Mouse (Mus musculus): ENCODE measurements at regions not wholly inside any gene's neighbourhood (a gene's known extent, or its start where the extent isn't known, plus 50 kb on each side); places are given as distances from the start of the nearest gene placed in this dataset.

DNA sequence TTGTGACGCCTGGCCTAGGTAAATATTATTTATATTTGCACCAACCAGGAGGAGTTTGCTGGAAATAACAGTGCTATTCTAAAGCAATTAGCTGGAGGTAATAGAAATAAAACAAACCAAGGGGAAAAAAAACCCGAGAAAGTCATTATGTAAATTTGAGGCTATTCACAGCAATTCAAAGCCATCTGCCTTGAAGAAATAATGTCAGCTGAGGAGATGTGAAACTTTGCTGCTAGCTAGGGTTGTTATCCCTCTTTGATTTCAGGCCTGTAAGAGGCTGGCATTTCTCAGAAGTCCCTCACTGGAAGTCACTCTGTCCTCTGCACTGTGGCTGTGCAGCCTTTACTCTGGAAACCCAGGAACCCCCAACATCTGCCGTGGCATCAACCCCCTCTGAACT is 67.5 kb upstream of the Map1b start:
- TF ChIP-seq TAL1 (IDR thresholded peaks at IDR 0.05; ENCODE audit: low read length) (no peak), GATA1 (IDR thresholded peaks at IDR 0.05; ENCODE audit: low read length) (no peak)
